Mouse (Mus musculus) C2C12 (cell line): ENCODE results near the gene Bckdk. TPM values are rescaled to one million over a fixed set of nuclear protein-coding genes. Genes with fewer than 3 reads are reported as not detected.

Source experiments
- H3K27me3 ChIP-seq: one replicate; pipeline ENCODE4 v1.6.1; 2011; ENCODE audit not compliant: control insufficient read depth, insufficient read depth, insufficient read length
- H3K36me3 ChIP-seq: one replicate; pipeline ENCODE4 v1.6.1; 2011; ENCODE audit not compliant: control insufficient read depth, insufficient read depth
- H3K4me3 ChIP-seq: one replicate; pipeline ENCODE4 v1.5.1; 2011; ENCODE audit warnings: mild to moderate bottlenecking, control low read depth; ENCODE audit not compliant: poor library complexity, insufficient read depth, severe bottlenecking
- H3K79me2 ChIP-seq: one replicate; pipeline ENCODE4 v1.6.1; 2011; ENCODE audit not compliant: control insufficient read depth, insufficient read depth
- H3K79me3 ChIP-seq: one replicate; pipeline ENCODE4 v1.6.1; 2011; ENCODE audit warnings: low read depth, control low read depth
- H3ac ChIP-seq: one replicate; pipeline ENCODE3; 2011; ENCODE audit warnings: low read depth; ENCODE audit not compliant: control insufficient read depth, insufficient read length
- CEBPB ChIP-seq: IDR thresholded peaks from one replicate; pipeline ENCODE4 v1.6.1; 2011; ENCODE audit warnings: low read depth, mild to moderate bottlenecking, control low read depth, moderate library complexity
- CTCF ChIP-seq: IDR thresholded peaks from one replicate; pipeline ENCODE4 v1.5.1; 2011; ENCODE audit not compliant: control insufficient read depth, insufficient read depth, insufficient read length
- FOSL1 ChIP-seq: IDR thresholded peaks from one replicate; pipeline ENCODE4 v1.8.0; 2011; ENCODE audit warnings: mild to moderate bottlenecking, low read length; ENCODE audit not compliant: poor library complexity, insufficient read depth, severe bottlenecking
- MAX ChIP-seq: IDR thresholded peaks from one replicate; pipeline ENCODE4 v1.6.1; 2011; ENCODE audit warnings: mild to moderate bottlenecking, control low read depth
- MYOD1 ChIP-seq: IDR thresholded peaks from one replicate; pipeline ENCODE4 v1.6.1; 2011; ENCODE audit warnings: low read depth; ENCODE audit not compliant: control insufficient read depth, insufficient read length
- MYOG ChIP-seq: IDR thresholded peaks from one replicate; pipeline ENCODE4 v1.6.1; 2011; ENCODE audit not compliant: control insufficient read depth, insufficient read length; ENCODE audit errors: extremely low read depth
- USF1 ChIP-seq: IDR thresholded peaks from one replicate; pipeline ENCODE4 v1.6.1; 2011; ENCODE audit warnings: low read depth, mild to moderate bottlenecking, control low read depth, moderate library complexity
- polyA plus RNA-seq: library from polyadenylated mRNA; unstranded; fragments of >200 nt; fragmentation: generic; extraction: Trizol; gene quantifications from one replicate; pipeline ENCODE4 v1.2.1, GENCODE M21; 2012; ENCODE audit warnings: missing spikeins

Bckdk gene
- polyA plus RNA-seq, 1 experiment, result 52.4 TPM

DNA sequence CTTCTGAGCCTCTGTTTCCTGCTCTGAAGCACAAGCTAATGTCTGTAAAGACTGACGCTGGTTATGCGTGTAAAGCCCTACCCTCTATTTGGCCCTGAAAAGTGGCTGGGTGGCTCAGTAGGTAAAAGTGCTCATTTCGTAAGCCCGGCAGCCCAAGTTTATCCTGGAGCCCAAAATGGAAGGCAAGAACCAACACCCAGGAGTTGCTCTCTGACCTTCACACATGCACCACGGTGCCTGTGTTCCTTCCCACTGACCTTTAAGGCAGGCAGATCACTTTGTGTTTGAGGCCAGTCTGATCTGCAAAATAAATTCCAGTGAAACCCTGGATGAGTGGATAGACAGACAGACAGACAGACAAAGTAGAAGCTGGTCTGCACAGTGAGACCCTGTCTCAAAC is 19.8 kb downstream of the Bckdk start:
- TF ChIP-seq CTCF, result no peak
- no peak for TF ChIP-seq MYOD1
- no peak for TF ChIP-seq MAX
- TF ChIP-seq CEBPB, result no peak
- TF ChIP-seq FOSL1, result no peak
- no peak for TF ChIP-seq MYOG
- H3K27me3 ChIP-seq, result no peaks in the 10 kb centered on the region
- H3K4me3 ChIP-seq, result no peak overlapping the region
- H3ac ChIP-seq, result no peak overlapping the region
- no peaks in the 10 kb centered on the region for H3K36me3 ChIP-seq
- H3K79me3 ChIP-seq, result no peaks in the 10 kb centered on the region
- no peaks in the 10 kb centered on the region for H3K79me2 ChIP-seq

GRCm38 (mm10) chr7:127925252-127925651 is 21.4 kb downstream of the Bckdk start:
- Histone ChIP-seq H3K4me3 (no peak overlapping the region), H3ac (no peak overlapping the region), H3K27me3 (no peaks in the 10 kb centered on the region), H3K36me3 (no peaks in the 10 kb centered on the region), H3K79me3 (no peaks in the 10 kb centered on the region), H3K79me2 (no peaks in the 10 kb centered on the region)
- TF ChIP-seq CTCF (no peak), MYOG (no peak), MAX (no peak), MYOD1 (no peak), USF1 (no peak), FOSL1 (no peak)

DNA sequence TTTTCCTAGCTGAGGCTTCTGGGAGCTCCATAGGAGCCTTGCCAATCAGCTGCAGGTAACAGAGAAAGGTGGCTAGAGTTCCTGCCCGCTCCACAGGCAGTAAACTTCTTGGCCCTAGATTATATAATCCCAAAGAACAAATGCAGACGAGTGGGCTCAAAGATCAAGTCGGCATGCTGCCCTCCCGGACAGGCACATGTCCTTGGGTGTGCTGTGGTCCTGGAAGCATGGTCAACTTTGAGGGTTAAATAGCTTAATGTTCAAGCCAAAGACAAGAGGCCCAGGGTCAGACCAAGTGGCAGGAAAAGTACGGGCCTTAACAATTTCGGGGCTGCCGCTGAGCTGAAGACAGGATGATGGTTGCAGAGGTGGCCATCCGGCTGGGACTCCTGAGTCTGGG is 22.2 kb downstream of the Bckdk start:
- H3K36me3 ChIP-seq, result no peaks in the 10 kb centered on the region
- no peak overlapping the region for H3ac ChIP-seq
- no peaks in the 10 kb centered on the region for H3K79me3 ChIP-seq

DNA sequence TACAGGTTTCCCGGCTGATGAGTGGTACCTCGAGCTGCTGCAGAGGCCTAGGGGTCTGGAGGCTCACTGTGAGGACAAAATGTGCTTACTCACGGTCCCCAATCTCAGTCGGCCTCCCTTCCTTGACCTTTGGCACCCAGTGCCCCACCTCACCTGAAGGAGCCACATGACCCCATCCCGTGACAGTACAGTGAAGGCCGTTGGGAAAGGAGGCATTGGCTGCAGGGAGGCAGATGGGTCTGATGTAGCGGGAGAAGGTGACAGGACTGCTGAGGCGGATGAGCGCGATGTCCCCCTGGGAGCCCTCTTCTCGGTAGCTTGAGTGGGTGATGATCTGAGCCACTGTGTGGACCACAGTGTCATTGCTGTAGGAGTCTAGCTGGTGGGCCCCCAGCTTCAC is 23.0 kb downstream of the Bckdk start:
- Histone ChIP-seq H3ac (no peak overlapping the region), H3K79me2 (no peaks in the 10 kb centered on the region), H3K27me3 (no peaks in the 10 kb centered on the region), H3K79me3 (no peaks in the 10 kb centered on the region), H3K4me3 (no peak overlapping the region), H3K36me3 (no peaks in the 10 kb centered on the region)
- TF ChIP-seq CTCF (no peak), MYOG (no peak), FOSL1 (no peak)

More for the DNA sequence above, 22.2 kb downstream of the Bckdk start:
- no peaks in the 10 kb centered on the region for H3K79me2 ChIP-seq
- H3K27me3 ChIP-seq, result no peaks in the 10 kb centered on the region
- H3K4me3 ChIP-seq, result no peak overlapping the region
- TF ChIP-seq MAX (no peak), USF1 (no peak), CTCF (no peak), FOSL1 (no peak), MYOD1 (no peak), CEBPB (no peak), MYOG (no peak)

GRCm38 (mm10) chr7:127927726-127928125 is 23.8 kb downstream of the Bckdk start:
- H3K79me3 ChIP-seq, result no peaks in the 10 kb centered on the region
- no peak overlapping the region for H3K4me3 ChIP-seq
- no peaks in the 10 kb centered on the region for H3K27me3 ChIP-seq
- H3ac ChIP-seq, result no peak overlapping the region
- no peaks in the 10 kb centered on the region for H3K79me2 ChIP-seq
- H3K36me3 ChIP-seq, result no peaks in the 10 kb centered on the region
- TF ChIP-seq CEBPB, result no peak
- no peak for TF ChIP-seq MYOG
- TF ChIP-seq CTCF, result no peak
- TF ChIP-seq MAX, result no peak
- TF ChIP-seq FOSL1, result no peak
- no peak for TF ChIP-seq MYOD1
- no peak for TF ChIP-seq USF1

DNA sequence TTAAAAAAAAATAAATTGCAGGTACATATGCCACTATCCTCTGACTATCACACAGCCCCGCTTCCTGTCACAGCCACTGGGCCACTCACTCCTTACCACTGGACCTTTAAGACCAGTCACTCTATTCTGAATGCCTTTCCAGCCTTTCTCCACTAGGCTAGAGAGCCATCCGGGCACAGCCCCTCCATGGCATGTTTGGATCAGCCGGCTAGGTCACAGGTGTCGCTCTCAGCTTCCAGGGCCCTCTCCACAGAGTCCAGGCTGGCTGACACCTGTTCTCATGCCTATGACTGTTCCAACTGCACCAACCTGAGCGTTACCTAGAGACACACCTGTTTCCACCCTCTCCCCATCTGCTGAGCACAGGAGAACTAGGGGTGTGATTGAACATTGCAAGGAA is 24.7 kb downstream of the Bckdk start:
- no peaks in the 10 kb centered on the region for H3K79me3 ChIP-seq
- H3K79me2 ChIP-seq, result no peaks in the 10 kb centered on the region
- TF ChIP-seq CEBPB (no peak), MYOG (no peak), USF1 (no peak), MAX (no peak)
- H3K36me3 ChIP-seq, result no peaks in the 10 kb centered on the region
- H3K4me3 ChIP-seq, result no peak overlapping the region
- no peak overlapping the region for H3ac ChIP-seq
- no peaks in the 10 kb centered on the region for H3K27me3 ChIP-seq
